Mouse (Mus musculus) bone marrow macrophage, adult 2 months (primary cell): ENCODE measurements around the gene Eif2b5. TPM values are rescaled to one million over a fixed set of nuclear protein-coding genes. Genes with fewer than 3 reads are reported as not detected.
"Not testable (repeated sequence)": the region's sequence is repeated elsewhere in the genome, so short reads cannot be mapped to it uniquely, and the experiment has no call there.

ENCODE experiments used
- H3K27ac ChIP-seq: 2 replicates; pipeline ENCODE4 v1.5.1; 2012; ENCODE audit warnings: low read depth, low read length; ENCODE audit not compliant: insufficient read depth
- H3K4me1 ChIP-seq: 2 replicates; pipeline ENCODE4 v1.6.1; 2012; ENCODE audit warnings: low read length; ENCODE audit not compliant: control insufficient read depth, insufficient read depth
- H3K4me3 ChIP-seq: 2 replicates; pipeline ENCODE4 v1.5.1; 2012; ENCODE audit warnings: mild to moderate bottlenecking, low read length, moderate library complexity; ENCODE audit not compliant: insufficient read depth
- CTCF ChIP-seq: IDR thresholded peaks from 2 replicates; pipeline ENCODE4 v1.5.1; 2012; ENCODE audit warnings: low read depth, mild to moderate bottlenecking, low read length, moderate library complexity
- POLR2A ChIP-seq: IDR thresholded peaks from 2 replicates; pipeline ENCODE4 v1.6.1; 2012; ENCODE audit warnings: mild to moderate bottlenecking, low read depth, low read length, borderline replicate concordance
- polyA plus RNA-seq: library from polyadenylated mRNA; stranded (reverse); fragments of >200 nt; gene quantifications from 2 replicates; pipeline ENCODE4 v1.2.4, GENCODE M21; 2012; ENCODE audit not compliant: missing spikeins, insufficient read depth, insufficient read length

The Eif2b5 gene
- polyA plus RNA-seq, 1 experiment, result 23.9 TPM

DNA sequence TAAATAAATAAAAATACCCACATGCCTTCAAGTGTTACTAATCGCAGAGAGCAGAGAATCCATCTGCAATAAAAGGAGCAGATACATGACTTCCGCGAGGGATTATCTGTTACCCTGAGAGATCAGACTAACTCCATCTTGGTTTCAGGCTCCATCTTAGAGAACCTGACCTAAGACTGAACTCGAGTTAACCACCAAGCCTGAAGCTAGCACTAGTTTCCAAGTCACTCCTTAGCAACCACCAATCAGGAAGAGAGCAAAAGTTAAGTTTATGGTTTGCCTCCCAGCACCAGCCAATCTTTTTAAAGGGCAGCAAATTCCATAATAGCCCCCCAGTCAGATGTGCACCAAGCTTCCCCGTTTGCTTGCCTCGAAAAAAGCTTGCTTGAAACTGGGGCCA is 23.8 kb upstream of the Eif2b5 start:
- no peak overlapping the region for H3K27ac ChIP-seq
- H3K4me1 ChIP-seq, result no peaks in the 10 kb centered on the region
- H3K4me3 ChIP-seq, result no peak overlapping the region
- TF ChIP-seq POLR2A (no peak), CTCF (no peak)

DNA sequence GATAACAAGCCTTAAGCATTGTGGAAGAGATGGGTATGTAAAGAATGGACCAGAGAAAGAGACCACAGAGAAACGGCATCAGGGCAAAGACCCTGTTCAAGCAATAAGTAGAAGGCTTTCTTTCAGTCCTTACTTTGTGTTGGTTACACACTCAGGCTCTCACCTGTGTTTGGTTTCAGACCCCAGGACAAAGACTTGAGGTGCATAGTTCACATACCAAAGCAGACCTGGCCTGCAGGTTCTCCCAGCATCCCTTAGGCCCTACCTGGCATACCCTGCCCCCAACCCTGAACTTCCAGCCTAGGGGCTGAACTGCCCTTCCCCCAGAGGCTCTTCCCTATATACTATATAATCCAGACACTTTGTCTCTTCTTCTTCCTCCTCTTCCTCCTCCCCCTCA is 23.3 kb upstream of the Eif2b5 start:
- no peak overlapping the region for H3K27ac ChIP-seq
- no peak overlapping the region for H3K4me3 ChIP-seq
- TF ChIP-seq CTCF (no peak), POLR2A (no peak)
- H3K4me1 ChIP-seq, result no peaks in the 10 kb centered on the region

DNA sequence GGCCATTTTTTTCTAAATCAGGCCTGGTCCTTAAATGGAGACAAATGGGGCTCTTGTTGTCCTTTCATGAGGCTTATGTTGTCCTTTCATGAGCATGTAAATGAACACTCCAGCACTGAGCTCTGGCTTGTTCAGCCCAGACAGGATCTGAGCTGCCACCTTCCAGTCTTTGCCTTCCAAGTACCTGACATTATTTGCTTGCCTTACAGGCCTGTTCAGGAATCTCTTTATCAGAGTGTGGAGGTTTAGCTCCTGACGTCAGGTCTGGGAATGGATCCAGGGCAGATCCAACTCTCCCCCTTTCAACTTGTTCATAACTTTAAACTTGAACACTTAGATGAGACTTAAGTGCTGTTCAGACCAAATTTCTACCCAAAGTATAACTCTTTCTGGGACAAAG is 21.8 kb upstream of the Eif2b5 start:
- no peak for TF ChIP-seq CTCF
- TF ChIP-seq POLR2A, result no peak
- H3K27ac ChIP-seq, result no peak overlapping the region
- no peak overlapping the region for H3K4me3 ChIP-seq
- H3K4me1 ChIP-seq, result no peaks in the 10 kb centered on the region

DNA sequence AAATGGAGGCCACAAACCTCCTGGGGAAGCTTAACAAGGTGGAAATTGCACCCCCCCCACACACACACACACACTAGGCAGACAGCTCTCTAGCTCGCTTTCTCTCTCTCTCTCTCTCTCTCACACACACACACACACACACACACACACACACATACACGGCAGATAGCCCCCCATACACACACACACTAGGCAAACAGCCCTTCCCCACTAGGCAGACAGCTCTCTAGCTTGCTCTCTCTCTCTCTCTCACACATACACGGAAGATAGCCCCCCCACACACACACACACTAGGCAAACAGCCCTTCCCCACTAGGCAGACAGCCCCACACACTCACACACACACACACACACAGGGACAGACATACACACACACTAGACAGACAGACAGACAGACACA is 21.3 kb upstream of the Eif2b5 start:
- H3K4me3 ChIP-seq, result no peak overlapping the region
- TF ChIP-seq CTCF (no peak), POLR2A (no peak)
- H3K4me1 ChIP-seq, result no peaks in the 10 kb centered on the region
- no peak overlapping the region for H3K27ac ChIP-seq

- Histone ChIP-seq H3K4me3 (no peak overlapping the region), H3K27ac (no peak overlapping the region), H3K4me1 (no peaks in the 10 kb centered on the region)
- TF ChIP-seq POLR2A (no peak), CTCF (no peak)
Measured at GRCm38 (mm10) chr16:20478504-20478903, 20.1 kb upstream of the Eif2b5 start.

DNA sequence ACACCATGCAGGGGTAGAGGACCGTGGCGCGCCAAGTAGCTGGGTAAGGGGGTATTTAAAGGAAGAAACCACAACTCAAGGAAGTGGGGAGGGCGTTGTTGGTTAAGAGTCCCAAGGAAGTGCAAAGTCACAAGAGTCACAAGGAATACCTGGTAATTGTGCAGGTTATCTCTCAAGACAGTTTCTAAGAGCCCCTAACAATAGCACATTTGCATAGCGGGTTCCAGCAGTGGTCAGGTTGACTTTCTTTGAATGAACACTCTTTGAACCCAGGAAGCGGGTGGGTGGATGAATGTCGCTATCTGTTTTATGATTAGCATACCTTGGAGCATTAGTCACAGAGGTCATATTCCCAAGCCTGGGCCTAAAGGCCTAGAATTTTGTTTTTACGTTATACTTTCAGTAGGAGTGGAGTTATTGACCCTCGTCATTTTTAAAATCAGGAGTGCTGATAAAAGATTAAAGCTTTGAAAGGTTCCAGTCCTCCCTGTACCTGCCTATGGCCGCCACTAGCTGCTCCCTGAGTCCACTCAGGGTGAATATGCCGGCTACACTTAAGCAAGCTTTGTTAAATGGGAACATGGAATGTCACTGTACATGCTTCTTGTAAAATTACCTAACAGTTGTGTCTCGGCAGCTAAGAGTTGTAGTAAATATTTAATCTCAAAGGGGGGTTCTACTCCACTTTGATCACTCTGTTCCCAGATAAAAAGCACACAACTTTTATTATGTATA is 19.4 kb upstream of the Eif2b5 start:
- not testable (repeated sequence) for H3K4me3 ChIP-seq, H3K27ac ChIP-seq, H3K4me1 ChIP-seq

DNA sequence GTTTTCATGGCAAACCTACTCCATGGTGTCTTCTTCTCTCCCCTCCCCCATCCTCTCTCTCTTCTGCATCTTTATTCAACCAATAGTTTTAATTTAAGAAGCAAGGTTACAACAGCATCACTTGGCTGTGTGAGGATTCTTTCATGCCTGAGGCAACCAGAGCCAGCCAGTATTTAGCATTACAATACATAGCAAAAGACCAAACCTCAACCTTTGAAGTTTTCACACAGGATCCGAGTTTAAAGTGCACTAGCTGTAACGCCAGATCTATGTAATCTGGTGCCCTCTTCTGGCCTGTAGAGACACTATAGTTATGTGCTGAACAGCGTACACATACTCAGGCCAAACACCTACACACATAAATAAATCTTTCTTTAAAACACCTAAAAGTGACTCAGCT is 18.5 kb upstream of the Eif2b5 start:
- Histone ChIP-seq H3K4me1 (no peaks in the 10 kb centered on the region), H3K4me3 (no peak overlapping the region), H3K27ac (no peak overlapping the region)
- TF ChIP-seq CTCF (no peak), POLR2A (no peak)

DNA sequence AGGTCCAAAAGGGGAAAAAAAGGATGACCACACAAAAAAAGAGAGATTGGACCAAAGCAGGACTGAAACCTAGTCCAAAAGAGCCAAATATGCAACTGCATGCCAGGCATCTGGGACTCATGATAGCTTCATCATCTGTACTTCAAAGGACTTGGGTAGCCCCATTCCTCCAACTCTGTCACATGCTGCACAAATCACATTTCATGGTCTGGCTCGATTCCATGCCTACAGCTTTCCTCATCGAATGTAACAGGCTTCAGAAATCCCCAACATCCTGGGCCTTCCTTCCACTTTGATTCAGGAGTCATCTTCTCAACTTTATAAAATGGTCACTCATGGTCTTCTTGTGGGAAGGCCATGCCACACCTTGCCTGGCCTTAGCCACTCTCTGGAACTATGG is 16.9 kb upstream of the Eif2b5 start:
- TF ChIP-seq POLR2A (no peak), CTCF (no peak)
- Histone ChIP-seq H3K4me3 (no peak overlapping the region), H3K4me1 (no peaks in the 10 kb centered on the region), H3K27ac (no peak overlapping the region)

- not testable (repeated sequence) for H3K4me1 ChIP-seq, H3K4me3 ChIP-seq, H3K27ac ChIP-seq
Measured at GRCm38 (mm10) chr16:20483716-20484115, 14.9 kb upstream of the Eif2b5 start.

DNA sequence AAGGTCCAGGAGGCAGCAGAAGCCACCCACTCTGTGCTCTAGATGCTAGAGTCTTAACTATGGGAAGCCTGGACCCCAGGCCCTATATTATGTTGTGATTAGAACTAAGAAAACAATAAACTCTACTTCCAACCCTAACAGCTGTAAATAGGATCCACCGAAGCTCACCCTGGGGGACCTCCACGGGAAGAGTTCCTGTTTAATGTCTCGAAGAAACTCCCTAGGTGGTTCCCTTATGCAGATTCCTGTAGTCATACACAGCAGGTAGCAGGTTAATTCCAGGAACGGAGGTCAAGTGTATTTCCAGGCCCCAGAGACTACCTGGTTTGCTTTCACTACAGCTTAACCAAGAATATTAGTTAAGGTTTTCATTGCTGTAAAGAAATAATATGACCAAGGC is 13.6 kb upstream of the Eif2b5 start:
- no peaks in the 10 kb centered on the region for H3K4me1 ChIP-seq
- TF ChIP-seq POLR2A (no peak), CTCF (no peak)
- H3K27ac ChIP-seq, result no peak overlapping the region
- H3K4me3 ChIP-seq, result no peak overlapping the region

- Histone ChIP-seq H3K4me3 (no peak overlapping the region), H3K27ac (no peak overlapping the region), H3K4me1 (no peaks in the 10 kb centered on the region)
- TF ChIP-seq POLR2A (no peak), CTCF (no peak)
Measured at GRCm38 (mm10) chr16:20486048-20486447, 12.6 kb upstream of the Eif2b5 start.
